Mouse (Mus musculus) erythroblast, embryonic 14.5 days (primary cell): ENCODE measurements around the gene Rbm31y. TPM values are rescaled to one million over a fixed set of nuclear protein-coding genes. Genes with fewer than 3 reads are reported as not detected.
"Not testable (repeated sequence)": the region's sequence is repeated elsewhere in the genome, so short reads cannot be mapped to it uniquely, and the experiment has no call there.

Experiments
- H3K27me3 ChIP-seq: 2 replicates; pipeline ENCODE4 v1.6.1; 2012; ENCODE audit warnings: inconsistent platforms; ENCODE audit not compliant: control insufficient read depth
- H3K36me3 ChIP-seq: 2 replicates; pipeline ENCODE4 v1.6.1; 2012; ENCODE audit warnings: mild to moderate bottlenecking, inconsistent platforms; ENCODE audit not compliant: control insufficient read depth
- H3K4me1 ChIP-seq: 2 replicates; pipeline ENCODE4 v1.6.1; 2012; ENCODE audit warnings: inconsistent platforms; ENCODE audit not compliant: control insufficient read depth
- H3K4me3 ChIP-seq: replicated peaks from 2 replicates; pipeline ENCODE3; 2012; ENCODE audit warnings: moderate library complexity, mild to moderate bottlenecking, inconsistent platforms
- H3K9me3 ChIP-seq: 2 replicates; pipeline ENCODE4 v1.6.1; 2012; ENCODE audit warnings: low read length, inconsistent platforms, mixed read lengths; ENCODE audit not compliant: control insufficient read depth
- polyA plus RNA-seq: library from polyadenylated mRNA; stranded (reverse); fragments of >175 nt; gene quantifications from 2 replicates; pipeline ENCODE4 v1.2.3, GENCODE M21; 2012

Gene Rbm31y
- polyA plus RNA-seq = not detected in 2 replicates

GRCm38 (mm10) chrY:17400461-17400860 lies at the start of gene Rbm31y:
Gene Rbm31y, plus strand, starts transcription at chrY:17400761.
- not testable (repeated sequence) for H3K4me3 ChIP-seq, H3K4me1 ChIP-seq, H3K9me3 ChIP-seq, H3K27me3 ChIP-seq, H3K36me3 ChIP-seq
